Mouse (Mus musculus) midbrain, embryonic 11.5 days (tissue): ENCODE data around the gene Syvn1. TPM values are rescaled to one million over a fixed set of nuclear protein-coding genes. Genes with fewer than 3 reads are reported as not detected.

Experiments used
- ATAC-seq: fragments of 200-750 bp; cut with Nextera tagmentation; 2 replicates; pipeline ENCODE4 v1.8.0; 2017; ENCODE audit warnings: moderate TSS enrichment, moderate library complexity; ENCODE audit not compliant: low FRiP score
- DNase-seq: peaks from one replicate; pipeline ENCODE4 v3.0.0; 2015; ENCODE audit warnings: low spot score; ENCODE audit errors: missing footprints
- H3K27ac ChIP-seq: fragments of 300-500 bp; sonication (generic); 2 replicates; pipeline ENCODE4 v1.5.1; 2014; ENCODE audit warnings: low read depth, low read length
- H3K27me3 ChIP-seq: fragments of 300-500 bp; sonication (generic); 2 replicates; pipeline ENCODE4 v1.6.1; 2014; ENCODE audit warnings: mild to moderate bottlenecking, low read length, moderate library complexity, mixed read lengths; ENCODE audit not compliant: control insufficient read depth, insufficient read depth
- H3K36me3 ChIP-seq: fragments of 300-500 bp; sonication (generic); 2 replicates; pipeline ENCODE4 v1.6.1; 2014; ENCODE audit warnings: mild to moderate bottlenecking, low read length, moderate library complexity, mixed read lengths; ENCODE audit not compliant: control insufficient read depth, insufficient read depth
- H3K4me1 ChIP-seq: fragments of 300-500 bp; sonication (generic); 2 replicates; pipeline ENCODE4 v1.6.1; 2014; ENCODE audit warnings: low read length; ENCODE audit not compliant: control insufficient read depth, insufficient read depth
- H3K4me2 ChIP-seq: fragments of 300-500 bp; sonication (generic); 2 replicates; pipeline ENCODE4 v1.6.1; 2014; ENCODE audit warnings: mild to moderate bottlenecking, moderate library complexity
- H3K4me3 ChIP-seq: fragments of 300-500 bp; sonication (generic); 2 replicates; pipeline ENCODE4 v1.5.1; 2014; ENCODE audit warnings: low read depth, low read length
- H3K9ac ChIP-seq: fragments of 300-500 bp; sonication (generic); 2 replicates; pipeline ENCODE4 v1.6.1; 2014; ENCODE audit warnings: low read length
- H3K9me3 ChIP-seq: fragments of 300-500 bp; sonication (generic); 2 replicates; pipeline ENCODE4 v1.6.1; 2016; ENCODE audit warnings: low read length; ENCODE audit not compliant: control insufficient read depth
- WGBS: fragments of 180-500 bp; shearing (Covaris S2); extraction: QIAGEN DNeasy Blood & Tissue Kit; methylation state at CpG from one replicate; pipeline ENCODE4 v1.1.7; 2014; 5-methylcytosine and 5-hydroxymethylcytosine counted together
- polyA plus RNA-seq: library from polyadenylated mRNA; unstranded; fragments of >200 nt; fragmentation: Nextera tagmentation; extraction: Ambion mirVana; gene quantifications from 2 replicates; pipeline ENCODE4 v1.2.1, GENCODE M21; 2014

Syvn1 gene
- polyA plus RNA-seq, 1 experiment from 2014 or later = 23.1 TPM

DNA sequence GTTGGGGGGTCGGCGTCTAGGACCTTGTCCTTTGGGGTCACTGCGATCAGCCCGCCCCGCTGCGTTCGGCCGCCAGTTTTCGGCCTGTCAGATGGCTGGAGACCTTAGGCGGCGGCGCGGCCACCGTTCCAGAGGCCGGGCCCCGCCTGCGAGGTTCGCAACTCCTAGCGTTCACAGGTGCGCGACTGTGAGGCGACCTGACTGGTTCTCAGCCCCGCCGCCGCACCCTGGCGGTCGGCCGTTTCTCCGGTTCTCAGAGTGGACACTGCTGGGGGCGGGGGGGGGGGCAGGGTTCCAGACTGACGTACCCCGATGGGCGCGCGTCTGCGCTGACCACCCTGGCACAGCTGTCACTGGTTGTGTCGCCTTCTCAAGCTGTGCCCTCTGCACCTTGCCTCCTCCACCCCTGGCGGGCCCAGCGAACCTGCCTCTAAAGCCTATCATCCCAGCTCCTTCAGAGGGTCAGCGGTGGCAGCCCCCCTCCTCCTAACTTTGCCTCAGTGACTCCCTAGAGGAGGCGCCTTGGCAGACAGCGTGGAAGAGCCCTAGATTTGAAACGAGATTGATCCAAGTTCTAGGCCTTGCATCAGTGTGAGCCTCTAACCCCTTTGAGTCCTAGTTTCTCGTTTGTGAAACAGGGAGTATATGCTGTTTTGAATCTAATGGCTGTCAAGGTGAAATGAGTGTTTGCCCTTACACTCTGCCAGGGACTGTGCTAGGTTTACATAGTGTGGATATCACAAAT, 950 bp downstream of the Syvn1 start:
- peak; percentile 39 for ATAC-seq
- Histone ChIP-seq H3K4me2 (peak overlapping the region; percentile 65), H3K9me3 (no peaks in the 10 kb centered on the region), H3K4me1 (peaks cover 16% of the 10 kb centered on the region), H3K27ac (peak overlapping the region; percentile 97), H3K36me3 (peaks cover 25% of the 10 kb centered on the region), H3K4me3 (peak overlapping the region; percentile 89), H3K27me3 (no peaks in the 10 kb centered on the region), H3K9ac (peak overlapping the region; percentile 94)
- no peak for DNase-seq
- 3% methylated on average over 44 of the region's 44 CpGs for WGBS

DNA sequence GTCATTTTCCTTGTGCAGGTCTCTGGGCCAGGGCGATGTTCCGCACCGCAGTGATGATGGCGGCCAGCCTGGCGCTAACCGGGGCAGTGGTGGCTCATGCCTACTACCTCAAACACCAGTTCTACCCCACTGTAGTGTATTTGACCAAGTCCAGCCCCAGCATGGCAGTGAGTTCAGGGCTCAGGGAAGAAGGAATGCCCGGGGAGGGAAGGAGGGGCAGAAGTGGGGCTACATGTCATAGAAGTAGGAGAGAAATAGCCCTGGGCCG, 1.5 kb downstream of the Syvn1 start:
- Histone ChIP-seq H3K4me3 (peak overlapping the region; percentile 89), H3K27ac (no peak overlapping the region), H3K9ac (peak overlapping the region; percentile 94; the same call in 1 of the 2 replicates), H3K9me3 (no peaks in the 10 kb centered on the region), H3K27me3 (no peaks in the 10 kb centered on the region), H3K4me1 (peaks cover 16% of the 10 kb centered on the region), H3K36me3 (peaks cover 28% of the 10 kb centered on the region), H3K4me2 (peak overlapping the region; percentile 65)
- DNase-seq (no peak), ATAC-seq (no peak)
- 93% methylated on average over 8 of the region's 8 CpGs for WGBS

DNA sequence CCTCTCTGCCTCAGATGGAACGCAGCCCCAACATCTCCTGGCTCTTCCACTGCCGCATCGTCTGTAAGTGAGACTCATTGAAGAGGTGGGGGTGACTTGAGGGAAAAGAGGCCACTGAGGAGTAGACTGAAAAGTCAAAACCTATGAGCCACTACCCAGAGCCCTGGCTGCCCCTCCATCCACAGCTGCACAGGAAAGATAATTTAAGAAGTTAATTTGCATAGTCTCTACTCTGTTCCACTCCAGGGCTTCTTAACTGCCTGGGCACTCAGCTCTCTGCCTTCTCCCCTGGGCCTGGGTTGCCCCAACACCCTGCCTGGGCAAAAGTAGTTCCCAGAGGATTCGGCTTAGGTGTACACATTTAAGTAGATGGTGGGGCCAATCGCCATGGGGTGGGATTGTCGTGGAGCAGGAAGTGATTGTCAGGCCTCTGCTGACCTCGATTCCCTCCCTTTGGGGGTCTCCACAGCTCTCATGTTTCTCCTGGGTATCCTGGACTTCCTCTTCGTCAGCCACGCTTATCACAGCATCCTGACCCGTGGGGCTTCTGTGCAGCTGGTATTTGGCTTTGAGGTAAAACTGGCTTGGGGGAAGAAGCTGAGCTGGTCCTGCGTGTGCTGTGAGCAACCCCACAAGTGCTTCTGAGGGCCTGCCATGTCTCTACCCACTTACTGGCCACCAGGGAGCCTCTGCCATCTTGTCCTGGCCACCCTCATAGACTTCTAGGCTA, 2.5 kb downstream of the Syvn1 start:
- ATAC-seq (no peak), DNase-seq (no peak)
- H3K27ac ChIP-seq = no peak overlapping the region
- no peaks in the 10 kb centered on the region for H3K27me3 ChIP-seq
- peaks cover 35% of the 10 kb centered on the region for H3K36me3 ChIP-seq
- H3K4me2 ChIP-seq = no peak overlapping the region
- H3K4me3 ChIP-seq = no peak overlapping the region
- no peak overlapping the region for H3K9ac ChIP-seq
- WGBS = 85% methylated on average over 11 of the region's 11 CpGs
- H3K9me3 ChIP-seq = no peaks in the 10 kb centered on the region
- peaks cover 16% of the 10 kb centered on the region for H3K4me1 ChIP-seq

GRCm38 (mm10) chr19:6052516-6052915, 6.1 kb downstream of the Syvn1 start:
- no peak overlapping the region for H3K27ac ChIP-seq
- no peaks in the 10 kb centered on the region for H3K9me3 ChIP-seq
- no peak for ATAC-seq
- DNase-seq = no peak
- H3K27me3 ChIP-seq = no peaks in the 10 kb centered on the region
- H3K9ac ChIP-seq = no peak overlapping the region
- no peak overlapping the region for H3K4me2 ChIP-seq
- H3K4me1 ChIP-seq = peaks cover 15% of the 10 kb centered on the region
- WGBS = 85% methylated on average over 7 of the region's 7 CpGs
- peaks cover 40% of the 10 kb centered on the region for H3K36me3 ChIP-seq
- no peak overlapping the region for H3K4me3 ChIP-seq

DNA sequence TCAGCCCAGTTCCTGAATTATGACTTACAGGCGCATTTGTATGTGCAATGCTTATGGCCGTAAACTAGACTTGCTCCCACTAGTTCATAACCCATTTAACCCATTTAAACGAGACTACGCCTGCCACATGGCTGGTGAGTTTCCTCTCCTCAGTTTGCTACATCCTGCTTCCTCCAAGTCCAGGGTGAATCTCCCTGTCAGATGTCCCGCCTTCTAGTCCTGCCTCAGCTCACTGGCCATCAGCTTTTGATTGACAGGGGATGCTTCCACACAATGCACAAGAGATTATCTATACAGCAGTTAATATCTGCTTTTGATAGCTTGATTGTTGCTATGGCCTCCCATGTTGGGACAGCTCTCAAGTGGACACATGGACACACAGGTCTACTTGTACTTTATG, 7.9 kb downstream of the Syvn1 start:
- Histone ChIP-seq H3K36me3 (peaks cover 40% of the 10 kb centered on the region), H3K4me3 (no peak overlapping the region), H3K27ac (no peak overlapping the region), H3K4me2 (no peak overlapping the region), H3K9me3 (no peaks in the 10 kb centered on the region), H3K27me3 (no peaks in the 10 kb centered on the region), H3K9ac (no peak overlapping the region), H3K4me1 (peaks cover 14% of the 10 kb centered on the region)
- WGBS = 92% methylated on average over 5 of the region's 5 CpGs
- ATAC-seq (no peak), DNase-seq (no peak)

- Histone ChIP-seq H3K9me3 (no peaks in the 10 kb centered on the region), H3K4me3 (peak overlapping the region; percentile 84), H3K4me2 (peak overlapping the region; percentile 69), H3K27ac (no peak overlapping the region), H3K27me3 (no peaks in the 10 kb centered on the region), H3K9ac (peak overlapping the region; percentile 94), H3K36me3 (peaks cover 22% of the 10 kb centered on the region), H3K4me1 (peaks cover 18% of the 10 kb centered on the region)
- no peak for ATAC-seq
- 61% methylated on average over 4 of the region's 4 CpGs for WGBS
- DNase-seq = no peak
Measured at GRCm38 (mm10) chr19:6056696-6057095, 10.3 kb downstream of the Syvn1 start.

DNA sequence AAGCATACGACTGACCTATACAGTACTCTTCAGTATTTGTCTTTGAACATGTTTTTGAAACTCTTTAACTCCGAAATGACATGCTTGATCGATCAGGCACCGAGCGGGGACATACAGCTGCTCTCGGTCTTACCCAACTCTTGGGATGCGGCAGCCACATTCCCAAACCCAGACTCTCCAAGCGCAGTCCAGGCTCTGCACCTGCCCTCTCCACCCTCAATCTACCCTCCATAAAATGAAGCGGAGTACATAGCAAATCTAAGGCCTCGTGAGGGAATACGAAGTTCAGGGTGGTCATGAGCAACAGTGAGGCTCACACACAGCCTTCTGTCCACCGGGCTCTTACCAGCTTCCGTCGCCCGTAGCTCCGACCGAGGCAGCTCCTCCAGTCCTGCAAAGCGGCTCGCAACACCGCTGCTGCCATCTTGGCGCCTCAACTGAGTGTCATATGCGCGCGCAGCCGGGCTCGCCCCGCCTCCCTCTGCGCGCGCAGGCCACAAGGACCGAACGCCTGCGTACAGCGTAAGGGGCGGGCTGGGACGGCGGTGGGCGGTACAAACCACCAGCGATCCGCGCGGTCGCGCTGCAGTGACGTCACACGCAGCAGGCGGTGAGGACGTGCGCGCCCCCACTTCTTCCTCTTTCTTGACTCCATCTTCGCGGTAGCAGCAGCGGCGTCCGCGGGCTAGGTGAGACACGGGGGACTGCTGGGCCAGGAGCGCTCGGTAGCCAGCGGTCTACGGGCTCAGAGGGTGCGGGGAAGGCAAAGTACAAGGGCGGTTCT, 11.1 kb downstream of the Syvn1 start, which contains the start of the genes Mrpl49 and Fau:
Mrpl49 (minus strand) TSS at position 473 of the 784 bp plus-strand sequence.
Fau (plus strand) TSS at position 532 of the 784 bp plus-strand sequence.
- H3K9ac ChIP-seq = peak within 1 kb of the TSS; percentile 94
- peak; percentile 86 for ATAC-seq
- H3K4me3 ChIP-seq = peak within 1 kb of the TSS; percentile 84
- peaks cover 26% of the 10 kb centered on the region for H3K4me1 ChIP-seq
- H3K36me3 ChIP-seq = peaks cover 16% of the 10 kb centered on the region
- H3K27ac ChIP-seq = peak within 1 kb of the TSS; percentile 54; the same call in 1 of the 2 replicates
- WGBS = under 1% methylated on average over 63 of the region's 63 CpGs
- no peaks in the 10 kb centered on the region for H3K27me3 ChIP-seq
- peak; percentile 100 for DNase-seq
- no peaks in the 10 kb centered on the region for H3K9me3 ChIP-seq
- H3K4me2 ChIP-seq = peak within 1 kb of the TSS; percentile 69

GRCm38 (mm10) chr19:6058513-6058912, 12.1 kb downstream of the Syvn1 start:
- 43% methylated on average over 5 of the region's 5 CpGs for WGBS
- ATAC-seq (no peak), DNase-seq (no peak)
- H3K4me2 ChIP-seq = peak overlapping the region; percentile 69
- H3K4me3 ChIP-seq = peak overlapping the region; percentile 84
- H3K36me3 ChIP-seq = peaks cover 9% of the 10 kb centered on the region
- H3K27ac ChIP-seq = no peak overlapping the region; the same call in 1 of the 2 replicates
- no peaks in the 10 kb centered on the region for H3K27me3 ChIP-seq
- no peaks in the 10 kb centered on the region for H3K9me3 ChIP-seq
- peak overlapping the region; percentile 94 for H3K9ac ChIP-seq
- H3K4me1 ChIP-seq = peaks cover 29% of the 10 kb centered on the region
